Mouse (Mus musculus): Measurements from ENCODE around the gene Esp23. TPM values are rescaled to one million over a fixed set of nuclear protein-coding genes. Genes with fewer than 3 reads are reported as not detected.

Esp23 gene
- not detected in 2 replicates for polyA plus RNA-seq (2012; rRNA removed)

GRCm38 (mm10) chr17:39076937-39077336 is at the start of gene Esp23:
Esp23 (minus strand) TSS chr17:39077037.

GRCm38 (mm10) chr17:39095034-39095433 is 18.2 kb upstream of the Esp23 start, which contains the start of gene Esp22:
Esp22 (plus strand) TSS chr17:39095334.

GRCm38 (mm10) chr17:39043241-39043640 is 33.6 kb downstream of the Esp23 start, which contains the start of gene Gm21903:
Gm21903 (minus strand) TSS chr17:39043341.

GRCm38 (mm10) chr17:39036395-39036794 is 40.4 kb downstream of the Esp23 start, which contains the start of gene Esp24:
Esp24 (plus strand) TSS chr17:39036695.

Other genes with a start within 250 kb of the Esp23 start
- not detected in 2 replicates for gene Esp24, start 40.3 kb downstream of the Esp23 start, polyA plus RNA-seq (2012; rRNA removed)
- not detected in 2 replicates for gene Gm21903, start 33.7 kb downstream of the Esp23 start, polyA plus RNA-seq (2012; rRNA removed)
- gene Esp22, start 18.3 kb upstream of the Esp23 start, polyA plus RNA-seq (2012; rRNA removed): not detected in 2 replicates